Mouse (Mus musculus) left cerebral cortex, adult 11 months (tissue): ENCODE results near the gene Fhl2.
A peak's percentile ranks its signal among the peaks of the same experiment; 100 is the strongest.
"Not testable (repeated sequence)": the region's sequence is repeated elsewhere in the genome, so short reads cannot be mapped to it uniquely, and the experiment has no call there.

ENCODE experiments used
- DNase-seq: peaks from one replicate; pipeline ENCODE4 v3.0.0; 2022; ENCODE audit warnings: low spot score

The Fhl2 gene

DNA sequence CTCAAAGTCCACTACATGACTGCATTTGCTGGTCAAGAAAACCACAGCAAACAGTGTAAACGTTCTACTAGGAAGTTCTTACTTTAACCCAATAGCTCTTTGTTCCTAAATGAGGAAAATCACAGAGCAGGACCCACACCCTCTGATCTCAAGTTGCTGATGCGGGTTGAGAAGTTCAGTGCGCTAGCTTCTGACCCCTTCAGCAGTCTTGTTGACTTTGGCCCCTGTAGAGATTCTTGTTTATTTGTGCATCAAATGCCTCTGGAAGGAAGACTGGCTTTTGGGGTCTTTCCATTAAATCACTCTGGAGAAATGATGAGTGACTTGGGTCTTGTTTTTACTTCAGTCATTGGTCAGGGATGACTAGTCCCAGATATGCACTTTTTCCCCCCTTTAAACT, 46.6 kb downstream of the Fhl2 start:
- DNase-seq, result no peak

DNA sequence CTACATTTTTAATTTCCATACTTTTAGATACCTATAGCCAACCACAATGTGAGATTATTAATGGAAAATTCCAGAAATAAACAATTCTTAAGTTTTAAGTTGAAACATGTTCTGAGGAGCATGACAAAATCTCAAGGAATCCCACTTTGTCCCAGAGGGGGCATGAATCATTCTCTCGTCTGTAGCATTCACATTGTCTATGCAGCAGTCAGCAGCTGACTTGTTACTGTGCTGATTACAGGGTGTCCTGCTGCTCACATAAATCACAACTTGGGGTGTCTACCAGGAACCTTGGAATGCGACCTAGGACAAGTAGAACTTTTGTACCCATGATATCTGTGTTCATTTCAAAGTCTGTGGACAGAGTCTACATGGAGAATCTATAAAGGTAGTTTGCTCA, 49.3 kb downstream of the Fhl2 start:
- no peak for DNase-seq

DNA sequence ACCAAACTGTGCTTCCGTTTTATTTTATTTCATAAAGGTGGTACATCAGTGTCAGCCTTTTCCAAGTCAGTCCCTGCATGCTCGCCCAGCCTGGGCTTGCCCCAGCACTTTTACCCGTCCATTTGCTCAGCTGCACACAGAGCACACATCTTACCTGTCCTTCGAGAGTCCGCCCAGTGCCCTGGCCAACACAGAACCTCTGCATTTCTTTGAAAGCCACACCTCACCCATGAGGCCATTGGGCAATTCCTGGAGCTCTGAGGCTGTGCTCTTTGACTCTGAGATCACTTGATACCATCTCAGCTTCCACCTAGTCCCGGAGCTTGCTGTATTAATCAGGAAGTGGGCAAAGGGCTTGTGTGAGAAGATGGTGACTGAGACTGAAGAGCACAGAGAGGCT, 51.4 kb downstream of the Fhl2 start:
- no peak for DNase-seq

DNA sequence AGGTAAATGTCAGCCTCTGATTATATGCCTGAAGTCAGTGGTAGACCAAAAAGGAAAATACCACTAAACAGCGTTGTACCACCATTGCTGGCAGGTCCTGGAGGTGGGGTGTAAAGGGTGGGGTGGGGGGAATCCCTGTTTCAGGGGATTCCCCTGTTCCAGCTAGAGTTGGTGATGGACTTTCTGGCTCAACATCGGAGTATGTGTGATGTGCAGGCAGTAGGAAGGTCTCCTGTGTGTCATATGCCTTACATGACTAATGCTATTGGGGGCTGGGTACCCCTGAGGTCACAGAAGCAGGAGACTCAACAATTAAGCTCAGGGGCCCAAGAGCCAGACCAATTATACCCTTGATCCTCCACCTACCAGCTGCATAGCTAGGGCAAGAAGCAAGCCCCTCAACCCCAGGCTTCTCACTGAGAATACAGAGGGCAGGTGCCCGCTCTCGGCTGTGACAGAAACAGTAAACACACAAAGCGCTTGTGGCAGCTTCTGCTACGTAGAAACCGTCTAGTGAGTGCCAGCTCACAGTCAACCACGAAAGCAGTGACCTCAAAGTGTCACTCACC, 52.4 kb downstream of the Fhl2 start:
- DNase-seq, result no peak

DNA sequence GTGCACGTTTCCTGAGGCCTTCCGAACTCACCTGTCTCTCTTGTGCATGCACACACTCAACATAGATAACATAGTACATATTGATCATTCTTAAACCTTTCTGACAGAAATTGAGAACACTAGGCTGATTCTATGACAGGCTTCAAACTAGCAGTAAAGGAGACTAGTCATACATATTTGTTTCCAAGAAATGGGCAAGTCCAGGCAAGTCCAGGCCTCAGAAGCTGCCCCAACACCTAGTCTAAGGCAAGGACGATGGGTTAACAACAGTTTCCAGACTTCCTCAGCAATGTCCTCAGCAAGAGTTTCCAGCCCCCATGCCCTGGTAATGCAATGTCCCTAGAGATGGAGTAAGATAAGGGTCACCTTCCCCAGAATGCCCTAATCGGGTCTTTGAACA, 53.0 kb downstream of the Fhl2 start:
- DNase-seq, result no peak

DNA sequence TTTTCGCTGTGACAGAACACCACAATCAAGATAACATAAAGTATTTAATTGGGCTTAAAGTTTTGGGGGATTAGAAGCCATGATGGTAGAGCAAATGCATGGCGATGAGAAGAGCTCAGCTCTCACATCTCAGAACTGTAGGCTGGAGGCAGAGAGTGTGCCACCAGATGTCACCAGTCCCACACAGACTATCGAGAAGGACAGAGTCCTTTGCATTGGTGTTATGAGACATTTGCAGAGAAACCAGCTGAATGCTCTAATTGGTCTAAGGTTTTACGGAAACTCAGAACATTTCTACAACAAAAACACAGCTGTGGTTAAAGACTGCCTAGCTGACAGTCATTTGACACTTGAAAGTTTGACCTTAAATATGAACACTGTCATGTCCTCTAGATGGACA, 53.5 kb downstream of the Fhl2 start:
- DNase-seq, result no peak

DNA sequence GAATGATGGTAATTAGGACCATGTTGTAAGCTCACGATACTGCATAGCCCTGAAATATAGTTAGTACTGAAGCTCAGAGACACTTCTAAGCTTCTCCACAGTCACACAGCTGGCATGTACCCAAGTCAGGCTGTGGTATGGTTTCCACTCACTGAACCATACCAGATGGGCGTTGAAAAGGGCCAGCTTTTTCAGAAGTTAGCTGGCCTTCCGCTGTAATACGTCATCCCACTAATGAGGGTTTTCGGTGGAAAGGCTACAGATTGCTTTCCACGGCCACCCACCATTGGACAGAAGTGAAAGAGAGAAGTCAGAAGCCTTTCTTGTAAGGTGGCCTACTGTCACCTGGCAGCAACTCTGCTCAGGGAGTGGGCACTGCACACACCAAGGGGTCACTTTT, 53.9 kb downstream of the Fhl2 start:
- DNase-seq, result no peak

DNA sequence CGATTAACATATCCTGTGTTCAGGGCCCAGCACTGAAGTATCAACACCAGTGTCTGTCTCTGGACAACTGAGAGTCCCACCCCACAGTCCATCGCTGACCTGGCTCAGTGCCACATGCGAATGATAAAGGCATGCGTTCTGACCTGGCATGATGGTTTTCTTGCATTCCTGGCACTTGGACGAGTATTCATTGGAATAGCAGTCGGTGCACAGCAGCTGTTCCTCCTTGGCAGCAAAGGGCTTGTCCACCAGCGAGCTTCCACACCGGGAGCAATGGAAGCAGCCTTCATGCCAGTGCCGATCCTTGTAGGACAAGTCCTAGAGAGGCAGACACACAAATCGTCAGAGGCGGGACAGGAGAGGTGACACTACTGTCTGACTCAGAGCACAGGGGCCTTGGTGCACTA, 55.2 kb downstream of the Fhl2 start:
- no peak for DNase-seq

DNA sequence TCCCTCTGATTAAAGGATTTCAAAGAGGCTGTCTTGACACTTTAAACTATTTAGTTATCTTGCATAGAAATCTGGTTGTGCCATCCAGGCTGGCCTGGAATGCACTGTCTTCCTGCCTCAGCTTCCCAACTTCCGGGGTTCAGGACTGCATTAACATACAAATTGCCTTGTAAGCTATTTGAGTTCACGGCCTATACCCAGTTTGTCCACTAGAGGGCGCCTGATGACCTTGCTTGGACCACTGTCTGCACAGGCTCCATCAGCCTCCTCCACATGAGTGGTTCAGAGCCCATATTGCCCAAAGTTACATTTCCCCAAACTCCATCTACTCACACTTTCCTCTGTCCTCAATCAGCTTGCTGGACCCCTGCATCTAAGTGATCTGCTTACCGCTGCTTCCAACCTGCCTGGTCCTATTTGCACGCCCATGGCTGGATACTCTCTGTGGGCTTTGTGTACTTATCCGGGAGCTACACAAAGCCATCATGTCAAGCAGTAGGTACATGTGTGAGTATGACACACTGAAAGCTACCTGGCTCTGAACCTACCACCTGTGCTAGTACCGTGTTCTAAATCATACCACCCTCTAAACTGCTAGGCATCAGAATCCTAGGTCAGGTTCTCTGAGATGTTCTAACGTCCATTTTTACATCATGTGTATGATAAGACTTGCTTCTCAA, 57.1 kb downstream of the Fhl2 start:
- peak; percentile 84 for DNase-seq

DNA sequence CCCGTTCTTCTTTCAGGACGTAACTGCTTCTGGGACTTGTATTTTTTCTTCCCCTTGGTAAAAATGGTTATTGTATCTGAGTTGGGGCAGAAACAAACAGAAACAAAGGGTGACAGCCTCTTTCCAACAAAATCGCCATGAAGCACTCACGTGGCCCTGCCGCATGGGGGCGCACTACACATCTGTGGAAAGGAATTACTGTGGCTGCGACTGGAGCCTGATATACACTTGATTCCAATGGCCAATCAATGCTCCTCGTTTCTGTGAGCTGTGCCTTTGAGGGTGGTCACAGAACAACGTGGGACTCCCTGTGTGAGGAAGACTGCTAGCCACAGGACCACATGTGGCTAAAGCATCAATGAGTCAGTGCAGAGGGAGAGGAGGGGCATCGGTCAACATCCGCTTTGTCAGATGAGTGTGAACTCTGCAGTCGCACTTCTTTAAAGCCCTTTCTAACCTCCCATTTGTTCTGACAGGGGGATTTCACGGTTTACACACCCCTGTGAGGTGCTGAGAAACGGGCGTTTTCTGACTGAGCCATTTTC, 58.4 kb downstream of the Fhl2 start:
- DNase-seq, result no peak

DNA sequence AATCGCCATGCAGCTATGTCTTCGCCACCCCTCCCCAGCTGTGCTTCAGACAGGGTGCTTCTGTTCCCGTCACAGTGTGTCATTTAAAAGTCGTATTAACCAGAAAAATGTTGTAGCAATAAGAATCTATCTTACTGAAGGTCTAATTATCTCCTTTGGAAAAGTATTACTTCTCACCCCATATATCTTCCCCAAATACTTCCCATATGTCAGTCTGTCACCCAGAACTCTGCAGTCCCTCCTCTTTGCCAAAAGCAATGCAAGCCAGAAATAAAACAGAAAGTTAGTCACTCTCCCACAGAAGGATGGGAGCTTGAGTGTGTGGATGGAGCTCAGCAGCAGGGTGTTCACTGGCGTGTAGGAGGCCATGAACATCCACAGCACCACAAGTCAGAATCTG, 59.5 kb downstream of the Fhl2 start:
- peak; percentile 61 for DNase-seq

DNA sequence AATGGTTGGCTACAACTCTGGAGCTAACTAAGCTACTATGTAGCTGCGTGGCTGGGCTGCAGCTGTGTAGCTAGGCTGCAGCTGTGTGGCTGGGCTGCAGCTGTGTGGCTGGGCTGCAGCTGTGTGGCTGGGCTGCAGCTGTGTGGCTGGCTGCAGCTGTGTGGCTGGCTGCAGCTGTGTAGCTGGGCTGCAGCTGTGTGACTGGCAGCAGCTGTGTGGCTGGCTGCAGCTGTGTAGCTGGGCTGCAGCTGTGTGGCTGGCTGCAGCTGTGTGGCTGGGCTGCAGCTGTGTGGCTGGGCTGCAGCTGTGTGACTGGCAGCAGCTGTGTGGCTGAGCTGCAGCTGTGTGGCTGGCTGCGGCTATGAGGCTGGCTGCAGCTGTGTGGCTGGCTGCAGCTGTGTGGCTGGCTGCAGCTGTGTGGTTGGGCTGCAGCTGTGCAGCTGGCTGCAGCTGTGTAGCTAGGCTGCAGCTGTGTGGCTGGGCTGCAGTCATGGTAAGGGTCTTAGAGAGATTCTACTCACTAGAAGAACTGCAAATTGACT, 60.2 kb downstream of the Fhl2 start:
- DNase-seq, result not testable (repeated sequence)

DNA sequence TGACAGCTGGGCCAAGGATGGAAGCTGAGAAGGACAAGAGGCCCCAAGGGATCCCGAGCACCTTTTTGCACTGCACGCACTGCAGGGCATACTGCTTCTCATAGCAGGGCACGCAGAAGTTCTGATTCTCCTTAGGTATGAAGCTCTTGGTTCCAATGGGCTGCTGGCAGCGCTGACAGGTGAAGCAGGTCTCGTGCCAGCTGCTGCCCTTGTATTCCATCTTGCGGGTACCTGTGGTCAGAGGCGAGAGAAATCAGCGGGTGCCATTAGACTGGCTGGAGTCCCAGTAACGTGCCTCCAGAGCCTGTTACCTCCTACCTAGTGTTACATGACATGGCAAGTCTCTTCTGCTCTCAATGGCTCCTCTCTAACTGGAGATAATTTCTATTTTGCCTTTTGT, 65.2 kb downstream of the Fhl2 start:
- no peak for DNase-seq

DNA sequence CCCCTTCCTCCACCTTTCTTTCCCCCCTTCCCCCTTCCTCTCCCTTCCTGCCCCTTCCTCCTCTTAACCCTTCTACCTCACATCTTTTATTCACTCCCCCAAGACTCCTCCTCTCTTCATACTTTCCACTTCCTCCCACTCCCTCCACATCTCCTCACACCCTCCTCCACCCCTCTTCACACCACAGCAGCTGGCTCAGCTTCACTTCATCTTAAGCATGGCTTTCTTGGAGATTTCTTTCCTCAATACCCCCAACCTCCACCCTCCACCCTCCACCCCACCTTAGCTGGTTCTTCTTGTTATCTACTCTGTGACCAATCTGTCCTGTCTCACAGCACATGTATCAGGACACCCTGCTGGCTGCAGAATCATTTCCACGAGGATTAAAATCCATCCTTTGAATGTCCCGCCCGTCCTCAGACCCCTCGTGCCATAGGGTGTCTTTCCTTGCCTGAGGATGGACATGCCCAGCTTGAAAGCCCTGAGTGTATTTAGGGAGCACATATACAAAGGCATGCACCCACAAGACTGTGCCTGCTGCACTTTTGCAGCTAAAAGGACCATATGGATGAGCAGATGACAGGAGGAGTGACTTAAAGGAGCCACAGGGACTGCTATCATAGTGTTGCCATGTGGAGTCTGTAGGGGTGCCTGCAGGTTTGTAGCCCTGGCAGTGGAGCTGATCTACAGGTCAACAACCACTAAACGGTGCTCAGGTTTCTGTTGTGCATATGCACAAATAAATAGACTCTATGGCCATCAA, 66.4 kb downstream of the Fhl2 start:
- DNase-seq, result no peak

DNA sequence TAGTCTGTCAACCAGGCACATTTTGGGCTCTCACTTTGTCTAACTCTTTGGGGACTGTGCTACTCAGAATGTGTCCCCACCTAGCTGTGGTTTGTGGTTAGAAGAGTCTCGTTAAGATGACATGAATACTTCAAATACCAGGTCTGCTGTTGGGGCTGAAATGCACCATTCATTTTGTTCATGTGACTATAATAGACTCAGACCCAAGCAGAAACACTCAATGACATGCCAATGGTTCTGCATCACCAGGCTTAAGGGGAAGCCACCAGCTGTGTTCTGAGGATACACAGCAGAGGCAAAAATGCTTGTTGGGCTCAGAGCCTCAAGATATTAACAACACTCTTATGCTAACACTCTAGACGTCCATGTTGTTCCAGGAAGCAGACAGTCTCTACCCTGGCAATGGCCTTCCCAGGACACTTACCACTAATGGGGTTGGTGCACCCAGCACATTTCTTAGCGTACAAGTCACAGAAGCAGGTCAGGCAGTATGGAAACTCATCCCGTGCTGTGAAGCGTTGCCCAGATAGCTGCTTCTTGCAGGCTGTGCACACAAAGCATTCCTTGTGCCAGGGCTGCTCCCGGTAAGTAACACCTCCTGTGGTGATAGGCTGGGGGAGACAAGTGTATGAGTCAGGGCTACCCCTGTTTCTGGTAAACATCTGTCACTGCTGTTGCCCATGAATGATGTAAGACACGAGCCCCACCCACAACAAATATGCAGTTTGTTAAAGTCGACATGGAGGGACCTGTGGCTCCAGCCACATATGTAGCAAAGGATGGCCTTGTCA, 68.8 kb downstream of the Fhl2 start:
- no peak for DNase-seq

DNA sequence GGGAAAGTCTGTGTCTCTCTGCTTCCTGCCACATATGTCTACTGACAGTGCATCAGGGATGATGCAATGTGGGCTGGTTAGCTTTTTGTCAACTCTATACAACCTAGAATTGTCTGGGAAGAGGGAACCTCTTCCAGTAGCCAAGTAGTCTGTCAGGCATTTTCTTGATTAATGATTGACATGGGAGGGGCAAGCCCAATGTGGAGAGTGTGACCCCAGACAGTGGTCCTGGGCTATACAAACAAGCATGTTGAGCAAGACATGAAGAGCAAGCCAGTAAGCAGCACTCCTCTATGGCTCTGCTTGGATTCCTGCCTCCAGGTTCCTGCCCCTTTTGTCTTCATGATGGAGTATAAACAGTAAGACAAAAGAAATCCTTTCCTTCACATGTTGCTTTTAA, 69.6 kb downstream of the Fhl2 start:
- no peak for DNase-seq

DNA sequence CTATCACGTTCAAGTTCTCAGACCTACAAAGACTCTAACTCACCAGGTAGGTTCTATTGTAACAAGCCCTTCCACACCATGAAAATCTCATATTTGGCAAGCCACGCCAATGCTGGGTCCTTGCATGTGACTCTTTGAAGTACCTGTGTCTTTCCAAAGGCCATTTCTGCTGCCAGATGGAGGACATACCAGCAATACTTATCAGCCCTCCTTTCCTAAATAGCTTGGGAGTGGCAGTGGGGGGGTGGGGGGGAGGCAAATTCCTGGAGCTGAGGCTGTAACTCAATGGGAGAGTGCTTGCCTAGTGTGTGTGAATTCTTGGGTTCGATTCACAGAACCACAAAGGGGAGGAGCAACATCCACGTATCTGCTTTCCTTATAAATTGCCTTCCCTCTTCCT, 72.1 kb downstream of the Fhl2 start:
- no peak for DNase-seq

DNA sequence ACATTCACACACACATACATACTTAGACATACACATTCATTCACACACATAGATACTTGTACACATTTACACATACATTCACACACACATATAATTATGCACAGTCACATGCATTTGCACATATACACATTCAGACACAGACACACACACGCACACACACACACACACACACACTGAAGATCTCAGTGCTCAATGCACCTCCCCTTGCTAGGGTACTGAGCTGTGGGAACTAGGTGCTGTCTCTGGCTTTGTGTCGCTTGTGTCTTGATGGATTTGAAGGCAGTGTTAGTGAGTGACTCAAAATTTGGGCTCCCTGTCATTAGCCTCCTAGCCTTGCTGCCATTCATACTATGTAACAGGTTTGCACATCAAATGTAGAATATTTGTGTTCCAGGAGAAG, 74.2 kb downstream of the Fhl2 start:
- DNase-seq, result no peak

DNA sequence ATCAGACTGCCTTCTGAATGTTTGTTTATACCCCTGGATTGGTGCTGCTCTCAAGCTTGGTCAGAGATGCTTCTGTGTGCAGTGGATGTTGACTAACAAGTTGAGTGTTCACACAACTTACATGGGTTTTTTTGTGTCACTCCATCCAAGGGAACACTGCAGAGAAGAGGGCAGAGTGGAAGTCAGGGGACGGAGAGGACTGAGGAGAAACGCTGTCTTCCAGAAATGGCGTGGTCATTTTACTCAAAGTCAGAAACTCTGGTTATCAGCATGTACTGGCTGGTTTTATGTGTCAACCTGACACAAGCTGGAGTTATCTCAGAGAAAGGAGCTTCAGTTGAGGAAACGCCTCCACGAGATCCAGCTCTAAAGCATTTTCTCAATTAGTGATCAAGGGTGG, 75.8 kb downstream of the Fhl2 start:
- no peak for DNase-seq

DNA sequence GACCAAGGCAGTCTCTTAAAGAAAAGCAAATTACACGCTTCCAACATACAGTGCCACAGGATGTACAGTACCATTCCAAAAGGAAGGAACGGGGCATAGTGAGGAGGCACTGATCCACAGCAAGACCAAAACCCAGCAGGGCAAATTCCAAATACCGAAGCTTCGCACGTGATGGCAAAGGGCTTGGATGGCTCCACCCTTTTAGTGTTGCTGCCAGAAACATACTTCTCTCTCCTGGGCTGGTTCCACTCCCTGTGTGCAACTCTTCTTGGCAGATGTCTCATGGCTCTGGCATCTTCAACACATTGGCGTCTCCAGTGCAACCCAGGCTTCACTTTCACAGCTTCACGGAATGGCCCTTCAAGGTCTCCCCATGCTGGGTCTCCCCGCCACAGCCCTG, 79.3 kb downstream of the Fhl2 start:
- no peak for DNase-seq

DNA sequence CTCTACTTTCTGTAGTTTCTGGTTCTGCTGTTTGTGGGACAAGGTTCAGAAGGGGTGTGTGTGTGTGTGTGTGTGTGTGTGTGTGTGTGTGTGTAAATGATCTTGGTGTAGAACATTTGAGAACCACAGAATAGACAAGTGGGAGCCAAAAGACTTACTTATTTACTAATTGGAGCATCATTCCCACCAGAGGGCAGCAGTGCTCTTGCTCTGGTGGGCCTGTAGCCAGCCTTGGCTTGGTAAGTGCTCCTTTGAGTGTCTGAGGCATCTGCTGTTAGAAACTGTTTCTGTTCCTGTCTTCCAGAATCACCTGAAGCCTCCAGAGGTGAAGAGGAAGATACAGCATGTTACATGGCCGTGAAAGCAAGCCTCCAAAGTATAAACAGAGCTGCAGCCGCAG, 83.9 kb downstream of the Fhl2 start:
- peak; percentile 63 for DNase-seq

DNA sequence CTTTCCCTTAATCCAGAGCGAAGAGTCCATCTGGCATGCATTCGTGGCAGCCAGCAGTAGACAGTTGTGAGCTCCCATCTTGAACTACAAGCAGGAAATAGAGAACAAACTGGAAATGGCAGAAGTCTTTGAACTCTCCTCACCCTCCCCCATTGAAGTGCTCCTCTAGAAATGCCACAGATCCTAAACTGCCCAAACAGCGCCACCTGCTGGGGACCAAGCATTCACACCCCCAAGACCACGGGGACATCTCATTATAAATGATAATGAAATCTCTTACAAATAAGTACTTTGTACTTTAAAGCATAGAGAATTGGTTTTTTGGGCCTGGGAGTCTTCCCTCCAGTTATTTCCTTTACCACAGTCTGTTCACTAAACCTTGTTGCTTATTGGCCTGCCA, 86.2 kb downstream of the Fhl2 start:
- no peak for DNase-seq
